Mouse (Mus musculus) megakaryocyte, embryonic 14.5 days (primary cell): ENCODE data around the gene Mei4.

Experiments
- FLI1 ChIP-seq: IDR thresholded peaks from 2 replicates; pipeline ENCODE4 v1.6.1; 2012; ENCODE audit warnings: low read length, inconsistent platforms, mixed read lengths
- GATA1 ChIP-seq: IDR thresholded peaks from 3 replicates; pipeline ENCODE4 v1.6.1; 2012; ENCODE audit warnings: mixed read lengths, low read length, inconsistent platforms, borderline replicate concordance

DNA sequence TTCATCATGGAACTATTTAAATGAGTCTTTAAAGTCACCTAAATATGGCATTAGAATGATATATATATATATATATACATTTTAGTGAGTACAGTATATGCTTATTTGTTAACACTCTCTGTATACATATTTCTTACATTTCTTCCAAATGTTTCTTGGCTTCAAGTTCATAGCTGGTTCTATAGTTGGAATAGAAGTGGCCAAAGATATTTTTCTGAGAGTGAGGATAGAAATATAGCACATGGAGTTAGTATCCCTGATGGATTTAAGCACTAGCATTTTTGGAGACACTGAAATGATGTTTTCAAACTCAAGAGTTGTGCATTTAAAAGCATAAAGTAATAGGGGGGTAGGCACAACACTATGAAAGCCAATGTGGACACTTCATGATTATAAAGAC is 272.6 kb downstream of the Mei4 start:
- TF ChIP-seq FLI1 (no peak), GATA1 (no peak)
